9 mouse cellular contexts compared by ENCODE assay signal in the genomic region with DNA sequence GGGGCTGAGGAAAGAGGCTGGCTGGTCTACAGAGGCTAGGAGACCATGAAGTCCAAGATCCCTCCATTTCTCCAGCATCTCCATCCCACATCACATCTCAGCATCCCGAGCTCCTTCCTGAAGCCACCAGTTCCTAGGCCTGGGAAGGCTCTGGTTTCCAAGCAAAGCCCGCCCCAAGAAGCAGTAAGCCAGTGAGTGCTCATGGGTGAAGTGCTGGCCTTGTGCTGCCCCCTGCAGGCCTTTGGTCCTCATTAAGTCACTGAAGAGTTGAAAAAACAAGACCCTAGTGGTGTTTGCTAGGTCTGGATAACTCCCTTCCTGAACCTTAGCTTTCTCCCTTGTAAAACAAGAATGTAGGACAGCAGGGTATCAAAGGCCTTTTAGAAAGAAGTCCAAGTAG. TPM values are rescaled to one million over a fixed set of nuclear protein-coding genes. Genes with fewer than 3 reads are reported as not detected.
DNase-seq lines count a peak whose midpoint lies in the region; ATAC-seq and TF ChIP-seq lines count a peak whose summit lies in the region.
"Had no signal": no experiment of that assay in that cellular context is flagged by ENCODE, and none has a peak within 500 bp of the region (broad histone marks: within the 10 kb centered on the region; RNA-seq: fewer than 3 reads in every experiment).

No protein-coding gene starts in this region.

- H3K27ac ChIP-seq in ES-E14 (ENCODE audit: insufficient read depth, low read depth, low read length, poor library complexity, severe bottlenecking) = no peak overlapping the region

- TF ChIP-seq CTCF in lung, adult 2 months (IDR thresholded peaks at IDR 0.05; ENCODE audit: insufficient read depth, low read length) = peak; percentile 55

- DNase-seq in 416B (ENCODE audit: low read depth) = peak; percentile 69
- DNase-seq in ES-E14 (ENCODE audit: low read depth, low spot score) = peak; percentile 84
- peak; percentile 36 for DNase-seq in cerebellum, adult 9-11 months
- DNase-seq in frontal cortex, postnatal 36 days (ENCODE audit: low spot score in 2 of 2) = peak; percentile 67 to 78
- DNase-seq in kidney, postnatal 36 days = peak; percentile 71 to 86
- peak; percentile 56 for DNase-seq in lung, adult 2 months
- peak; percentile 82 for DNase-seq in right cerebral cortex, postnatal 14 days

- no peak for ATAC-seq in megakaryocyte-erythroid progenitor cell, adult 5-6 weeks (replicated peaks; ENCODE audit: low FRiP score, low TSS enrichment, poor library complexity, severe bottlenecking)

- peaks cover 4 to 12% of the 10 kb centered on the region in 2 experiments; a peak in 3 of 4 replicates for H3K4me1 ChIP-seq in ES-E14 (ENCODE audit: control insufficient read depth in 2 of 2, insufficient read depth in 2 of 2, low read length in 2 of 2, poor library complexity in 1 of 2)
- H3K4me1 ChIP-seq in lung, adult 2 months (ENCODE audit: control insufficient read depth, insufficient read depth, low read length) = no peaks in the 10 kb centered on the region

- in situ Hi-C loops in ES-E14 (cut with MboI; ENCODE audit: low sequenced_read_pairs in 2 of 2, unreplicated experiment in 2 of 2) = loop anchor here in 1 of 2 experiments (25.0 kb wide), 1 partner anchor 867 kb away; no protein-coding TSS in a partner anchor

- no peaks in the 10 kb centered on the region for H3K36me3 ChIP-seq in ES-E14 (ENCODE audit: control insufficient read depth, insufficient read depth, low read length, poor library complexity, severe bottlenecking)
- H3K36me3 ChIP-seq: neural tube, embryonic 13.5 days had no signal

- H3K9ac ChIP-seq in ES-E14 (ENCODE audit: insufficient read depth, low read depth, low read length, poor library complexity, severe bottlenecking) = no peak overlapping the region
- H3K9ac ChIP-seq: neural tube, embryonic 13.5 days had no signal

- 42% methylated on average over 2 of the region's 2 CpGs for WGBS in lung, adult 2 months

- TF ChIP-seq POLR2A in lung, adult 2 months (IDR thresholded peaks at IDR 0.05; ENCODE audit: borderline replicate concordance, extremely low read depth, low read depth, low read length) = no peak

- H3K4me3 ChIP-seq in ES-E14 (ENCODE audit: insufficient read depth in 1 of 2, low read depth in 1 of 2, low read length in 2 of 2, poor library complexity in 1 of 2, severe bottlenecking in 1 of 2) = no peak overlapping the region
- no peak overlapping the region for H3K4me3 ChIP-seq in lung, adult 2 months (replicated peaks; ENCODE audit: extremely low read depth, low read depth, low read length)
- H3K4me3 ChIP-seq: neural tube, embryonic 13.5 days had no signal

- no peaks in the 10 kb centered on the region for H3K9me3 ChIP-seq in ES-E14 (ENCODE audit: control insufficient read depth, insufficient read depth, low read depth, low read length)
- H3K9me3 ChIP-seq: neural tube, embryonic 13.5 days had no signal

TF ChIP-seq in ES-E14, 5 proteins besides CTCF, POLR2A, EP300 and RAD21:
- TF ChIP-seq MAFK (IDR thresholded peaks at IDR 0.05; ENCODE audit: insufficient read depth, low read depth, low read length) = no peak
- TF ChIP-seq ZNF384 (IDR thresholded peaks at IDR 0.05; ENCODE audit: low read depth, low read length) = peak; percentile 70
- TF ChIP-seq ZC3H11A (IDR thresholded peaks at IDR 0.05; ENCODE audit: borderline replicate concordance, low read depth, low read length) = peak; percentile 55; the same call in 1 of the 2 replicates
TF ChIP-seq in ES-E14: peak in this region for 2.

RNA-seq across cellular contexts. Expression of a gene that starts 35.5 kb away (rescaled TPM):
- 9,468 and 9,830 TPM in 2 replicates for total RNA-seq in ES-E14 (2012; rRNA removed)
- polyA plus RNA-seq in lung, adult 2 months (2012; rRNA removed) = 6,011 and 7,617 TPM in 2 replicates
- total RNA-seq in megakaryocyte-erythroid progenitor cell, adult 5-6 weeks (2014; fragmentation: Nextera tagmentation) = 5,809 and 5,838 TPM in 2 replicates
- total RNA-seq in megakaryocyte-erythroid progenitor cell, adult 5-6 weeks (2017) = 6,867 and 6,903 TPM in 2 replicates
